Mouse (Mus musculus): ENCODE data around the gene Ercc6. TPM values are rescaled to one million over a fixed set of nuclear protein-coding genes. Genes with fewer than 3 reads are reported as not detected.

Ercc6 gene
- total RNA-seq, 2 experiments from 2014 or later, result 3.8 to 4.5 TPM

DNA sequence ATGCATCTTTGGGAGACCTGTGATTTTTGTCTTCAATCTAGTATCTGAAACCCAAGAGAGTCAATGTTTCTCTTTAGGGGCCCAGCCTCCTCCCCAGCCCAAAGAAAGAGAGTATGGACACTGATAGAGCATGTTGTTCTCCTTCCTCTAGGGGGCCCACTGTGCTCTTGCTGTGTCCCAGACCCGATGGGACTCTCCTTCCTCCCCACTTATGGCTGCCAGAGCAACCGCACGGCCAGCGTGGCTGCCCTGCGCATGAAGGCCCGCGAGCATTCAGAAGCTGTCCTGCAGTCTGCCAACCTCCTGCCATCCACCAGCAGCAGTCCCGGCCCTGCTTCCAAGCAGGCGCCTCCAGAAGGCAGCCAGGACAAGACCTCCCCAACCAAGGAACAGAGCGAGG, 115.3 kb downstream of the Ercc6 start:
- intact Hi-C loops (cut with DNase I), result loop anchor here (5.0 kb wide), 1 partner anchor 84 kb away; no protein-coding TSS in a partner anchor
- DNase-seq, result no peak

Other genes starting within 250 kb of the Ercc6 start
- gene Ogdhl, start 191.5 kb upstream of the Ercc6 start, total RNA-seq (2021), result under 1 TPM; 0.42 to 0.89 TPM
- not detected for gene 1700024G13Rik, start 125.1 kb upstream of the Ercc6 start, total RNA-seq (2021)
- gene Slc18a3, start 48.7 kb upstream of the Ercc6 start, total RNA-seq (2021), result not detected
- gene Chat, start 47.5 kb upstream of the Ercc6 start, total RNA-seq (2021), result not detected
- not detected for gene Prrxl1, start 85.9 kb downstream of the Ercc6 start, total RNA-seq (2021)
- gene 3425401B19Rik, start 171.8 kb downstream of the Ercc6 start, total RNA-seq (2021), result 100 to 1,000 TPM; 268 to 399 TPM

All from gastrocnemius, postnatal 36 days (tissue).